Mouse (Mus musculus): ENCODE results near the gene Bpifa1. TPM values are rescaled to one million over a fixed set of nuclear protein-coding genes. Genes with fewer than 3 reads are reported as not detected.

Bpifa1 gene
- polyA plus RNA-seq (2012; rRNA removed), result not detected in 2 replicates

DNA sequence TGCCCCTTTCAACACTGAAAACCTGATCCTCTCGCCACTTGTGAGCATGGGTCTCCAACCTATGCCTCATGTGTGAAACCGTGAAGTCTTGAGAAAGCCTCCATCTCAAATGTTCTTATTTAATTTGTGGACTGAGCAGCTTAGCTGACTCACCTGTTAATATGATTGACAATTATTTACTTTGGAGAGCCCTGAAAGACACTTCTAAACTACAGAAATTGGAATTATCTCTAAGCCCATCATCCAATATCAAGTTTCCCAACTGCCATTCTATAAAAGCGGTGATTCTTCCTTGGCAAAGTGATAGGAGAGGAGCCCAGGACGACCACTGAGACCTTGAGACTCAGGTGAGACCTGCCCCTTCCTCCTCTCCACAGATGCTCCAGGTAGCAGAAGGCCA is at the start of gene Bpifa1:
Gene Bpifa1 (plus strand): TSS at position 301 of the 400 bp plus-strand sequence.
- no peak for TF ChIP-seq POLR2A (IDR thresholded peaks at IDR 0.05; ENCODE audit: extremely low read depth, insufficient read depth, low read length)
- TF ChIP-seq CTCF (IDR thresholded peaks at IDR 0.05; ENCODE audit: extremely low read depth, insufficient read depth, low read length), result no peak

DNA sequence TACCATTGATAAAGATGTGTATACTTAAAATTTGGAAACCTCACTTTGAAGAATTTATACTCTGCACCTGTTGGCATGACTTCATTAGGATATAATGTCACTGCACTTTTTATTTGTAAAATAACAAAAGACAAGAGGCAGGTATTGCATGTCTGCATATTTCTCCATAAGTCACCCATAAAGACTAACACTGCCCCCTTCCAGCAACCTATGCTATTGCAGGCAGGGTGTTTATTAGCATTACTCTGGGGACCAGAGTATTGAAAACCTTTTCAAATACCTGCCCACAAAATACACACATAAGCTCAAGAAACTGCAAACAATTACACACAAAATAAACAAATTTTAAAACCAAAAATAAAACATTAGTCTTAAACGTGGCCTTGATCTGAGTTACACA is 44.9 kb upstream of the Bpifa1 start:
- H3K27ac ChIP-seq (ENCODE audit: insufficient read depth, low read length), result no peak overlapping the region
- TF ChIP-seq POLR2A (IDR thresholded peaks at IDR 0.05; ENCODE audit: extremely low read depth, insufficient read depth, low read length) (no peak), CTCF (IDR thresholded peaks at IDR 0.05; ENCODE audit: extremely low read depth, insufficient read depth, low read length) (peak; percentile 35; the same call in 1 of the 2 replicates)
- H3K4me1 ChIP-seq (ENCODE audit: control insufficient read depth, insufficient read depth, low read length), result no peaks in the 10 kb centered on the region
- H3K4me3 ChIP-seq (ENCODE audit: insufficient read depth, low read length), result no peak overlapping the region

More for the DNA sequence above, at the start of gene Bpifa1:
- Histone ChIP-seq H3K4me1 (ENCODE audit: control insufficient read depth, insufficient read depth, low read length) (no peaks in the 10 kb centered on the region), H3K27ac (ENCODE audit: insufficient read depth, low read length) (no peak within 1 kb of the TSS), H3K4me3 (ENCODE audit: insufficient read depth, low read length) (no peak within 1 kb of the TSS)

DNA sequence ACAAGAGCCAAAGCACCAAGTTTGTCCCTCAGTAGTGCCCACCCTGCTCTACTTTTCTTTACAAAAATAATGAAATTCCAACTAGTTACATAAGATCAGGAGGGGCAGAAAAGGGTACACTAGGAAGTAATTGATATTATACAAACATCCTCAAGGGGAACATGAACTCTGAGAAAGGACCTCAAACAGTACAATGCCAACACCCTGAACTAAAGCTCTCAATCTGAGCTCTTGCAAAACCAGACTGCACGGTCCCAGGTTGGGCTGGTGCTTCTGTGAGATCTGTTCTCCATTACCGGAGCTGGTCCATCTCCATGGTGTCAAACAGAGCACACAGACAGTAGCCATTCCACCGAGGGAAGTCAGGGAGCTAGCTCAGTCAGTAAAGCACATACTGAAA is 25.3 kb upstream of the Bpifa1 start:
- Histone ChIP-seq H3K27ac (ENCODE audit: insufficient read depth, low read length) (no peak overlapping the region), H3K4me1 (ENCODE audit: control insufficient read depth, insufficient read depth, low read length) (no peaks in the 10 kb centered on the region), H3K4me3 (ENCODE audit: insufficient read depth, low read length) (no peak overlapping the region)
- TF ChIP-seq POLR2A (IDR thresholded peaks at IDR 0.05; ENCODE audit: extremely low read depth, insufficient read depth, low read length) (no peak), CTCF (IDR thresholded peaks at IDR 0.05; ENCODE audit: extremely low read depth, insufficient read depth, low read length) (no peak)

DNA sequence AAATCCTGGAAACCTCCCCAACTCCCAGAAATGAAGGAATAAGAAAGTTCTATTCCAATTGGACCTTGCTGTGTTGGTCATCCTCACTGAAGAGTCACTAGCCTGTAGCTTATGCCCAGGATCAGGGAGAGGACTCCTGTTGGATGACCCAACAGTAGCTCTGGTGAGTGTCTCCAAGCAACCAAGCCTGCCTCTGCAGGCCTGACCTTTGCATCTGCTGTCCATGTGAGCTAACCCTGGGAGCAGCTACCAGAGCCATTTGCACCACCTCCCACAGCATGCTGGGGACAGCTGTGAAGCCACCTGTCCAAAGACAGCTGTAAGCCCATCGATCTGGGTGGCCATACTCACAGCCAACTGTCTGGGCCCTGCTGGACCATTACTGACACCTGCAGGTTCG is 12.6 kb upstream of the Bpifa1 start, which contains the start of gene Bpifa3:
Gene Bpifa3 (plus strand): TSS at position 217 of the 400 bp plus-strand sequence.
- no peak within 1 kb of the TSS for H3K27ac ChIP-seq (ENCODE audit: insufficient read depth, low read length)
- H3K4me3 ChIP-seq (ENCODE audit: insufficient read depth, low read length), result no peak within 1 kb of the TSS
- TF ChIP-seq POLR2A (IDR thresholded peaks at IDR 0.05; ENCODE audit: extremely low read depth, insufficient read depth, low read length) (no peak), CTCF (IDR thresholded peaks at IDR 0.05; ENCODE audit: extremely low read depth, insufficient read depth, low read length) (no peak)
- no peaks in the 10 kb centered on the region for H3K4me1 ChIP-seq (ENCODE audit: control insufficient read depth, insufficient read depth, low read length)

DNA sequence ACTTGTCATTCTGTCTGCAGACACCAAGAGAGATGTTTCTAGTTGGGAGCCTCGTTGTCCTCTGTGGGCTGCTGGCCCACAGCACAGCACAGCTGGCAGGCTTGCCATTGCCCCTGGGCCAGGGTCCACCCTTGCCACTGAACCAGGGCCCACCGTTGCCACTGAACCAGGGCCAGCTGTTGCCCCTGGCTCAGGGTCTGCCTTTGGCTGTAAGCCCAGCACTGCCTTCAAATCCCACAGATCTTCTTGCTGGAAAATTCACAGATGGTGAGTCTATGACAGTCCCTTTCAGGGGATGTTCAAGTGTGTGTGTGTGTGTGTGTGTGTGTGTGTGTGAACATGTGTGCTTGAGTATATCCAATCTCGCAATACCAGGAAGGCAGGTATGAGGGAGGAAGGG is 1.1 kb downstream of the Bpifa1 start:
- Histone ChIP-seq H3K27ac (ENCODE audit: insufficient read depth, low read length) (no peak overlapping the region), H3K4me1 (ENCODE audit: control insufficient read depth, insufficient read depth, low read length) (no peaks in the 10 kb centered on the region), H3K4me3 (ENCODE audit: insufficient read depth, low read length) (no peak overlapping the region)
- no peak for TF ChIP-seq POLR2A (IDR thresholded peaks at IDR 0.05; ENCODE audit: extremely low read depth, insufficient read depth, low read length)
- TF ChIP-seq CTCF (IDR thresholded peaks at IDR 0.05; ENCODE audit: extremely low read depth, insufficient read depth, low read length), result no peak

DNA sequence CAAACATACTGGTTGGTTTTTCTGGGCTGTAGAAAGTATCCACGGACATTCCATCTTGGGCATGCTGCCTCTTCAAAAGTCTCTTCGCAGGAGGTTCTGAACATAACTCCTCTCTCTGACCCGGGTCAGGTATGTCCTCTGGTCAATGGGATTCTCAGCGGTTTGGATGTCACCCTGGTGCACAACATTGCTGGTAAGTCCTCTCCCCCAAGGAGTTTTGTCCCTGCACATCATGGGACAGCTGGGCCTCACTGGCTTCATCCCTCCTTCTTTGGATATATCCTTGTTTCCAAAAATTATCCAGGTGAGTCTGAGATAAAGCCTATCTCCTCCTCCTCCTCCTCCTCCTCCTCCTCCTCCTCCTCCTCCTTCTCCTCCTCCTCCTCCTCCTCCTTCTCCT is 4.8 kb downstream of the Bpifa1 start:
- TF ChIP-seq CTCF (IDR thresholded peaks at IDR 0.05; ENCODE audit: extremely low read depth, insufficient read depth, low read length) (no peak), POLR2A (IDR thresholded peaks at IDR 0.05; ENCODE audit: extremely low read depth, insufficient read depth, low read length) (no peak)
- H3K4me1 ChIP-seq (ENCODE audit: control insufficient read depth, insufficient read depth, low read length), result no peaks in the 10 kb centered on the region
- no peak overlapping the region for H3K4me3 ChIP-seq (ENCODE audit: insufficient read depth, low read length)
- no peak overlapping the region for H3K27ac ChIP-seq (ENCODE audit: insufficient read depth, low read length)

DNA sequence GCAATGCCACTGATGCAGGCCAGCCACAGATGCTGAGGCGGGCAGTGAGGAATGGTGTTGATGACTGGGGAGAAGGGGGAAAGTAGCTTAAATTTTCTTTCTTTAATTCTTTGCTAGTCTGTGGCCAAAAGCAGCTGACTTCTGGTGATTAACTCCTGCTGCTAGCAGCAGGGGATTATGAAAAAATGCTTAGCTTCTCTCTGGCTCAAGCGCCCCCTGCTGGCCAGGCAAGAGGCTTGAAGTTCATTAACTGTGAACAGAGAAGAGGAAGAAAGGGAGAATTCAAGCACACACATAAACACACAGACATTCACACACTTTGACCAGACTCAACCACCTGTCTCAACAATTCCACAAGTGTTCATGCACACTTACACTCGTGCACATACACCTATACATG is 15.8 kb downstream of the Bpifa1 start:
- H3K4me3 ChIP-seq (ENCODE audit: insufficient read depth, low read length), result no peak overlapping the region
- TF ChIP-seq POLR2A (IDR thresholded peaks at IDR 0.05; ENCODE audit: extremely low read depth, insufficient read depth, low read length) (no peak), CTCF (IDR thresholded peaks at IDR 0.05; ENCODE audit: extremely low read depth, insufficient read depth, low read length) (peak; percentile 63)
- no peaks in the 10 kb centered on the region for H3K4me1 ChIP-seq (ENCODE audit: control insufficient read depth, insufficient read depth, low read length)
- no peak overlapping the region for H3K27ac ChIP-seq (ENCODE audit: insufficient read depth, low read length)

DNA sequence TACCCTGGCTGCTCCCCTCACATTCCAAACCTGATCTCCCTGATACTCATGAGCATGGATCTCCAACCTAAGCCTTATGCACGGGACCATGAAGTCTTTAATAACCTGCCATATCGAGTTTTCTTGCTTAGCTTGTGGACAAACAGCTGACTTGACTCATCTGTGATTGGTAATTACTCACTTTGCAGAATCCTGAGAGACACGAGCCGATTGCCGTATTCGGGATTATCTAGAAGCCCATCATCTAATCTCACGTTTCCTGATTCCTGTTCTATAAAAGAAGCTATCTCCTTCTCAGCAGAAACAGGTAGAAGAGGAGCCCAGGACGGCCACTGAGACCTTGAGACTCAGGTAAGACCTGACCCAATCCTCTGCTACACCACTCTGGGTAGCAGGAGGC is 19.6 kb downstream of the Bpifa1 start, which contains the start of gene Bpifa5:
Gene Bpifa5 (plus strand): TSS at position 301 of the 400 bp plus-strand sequence.
- H3K27ac ChIP-seq (ENCODE audit: insufficient read depth, low read length), result no peak within 1 kb of the TSS
- TF ChIP-seq CTCF (IDR thresholded peaks at IDR 0.05; ENCODE audit: extremely low read depth, insufficient read depth, low read length) (no peak), POLR2A (IDR thresholded peaks at IDR 0.05; ENCODE audit: extremely low read depth, insufficient read depth, low read length) (no peak)
- H3K4me1 ChIP-seq (ENCODE audit: control insufficient read depth, insufficient read depth, low read length), result no peaks in the 10 kb centered on the region
- no peak within 1 kb of the TSS for H3K4me3 ChIP-seq (ENCODE audit: insufficient read depth, low read length)

DNA sequence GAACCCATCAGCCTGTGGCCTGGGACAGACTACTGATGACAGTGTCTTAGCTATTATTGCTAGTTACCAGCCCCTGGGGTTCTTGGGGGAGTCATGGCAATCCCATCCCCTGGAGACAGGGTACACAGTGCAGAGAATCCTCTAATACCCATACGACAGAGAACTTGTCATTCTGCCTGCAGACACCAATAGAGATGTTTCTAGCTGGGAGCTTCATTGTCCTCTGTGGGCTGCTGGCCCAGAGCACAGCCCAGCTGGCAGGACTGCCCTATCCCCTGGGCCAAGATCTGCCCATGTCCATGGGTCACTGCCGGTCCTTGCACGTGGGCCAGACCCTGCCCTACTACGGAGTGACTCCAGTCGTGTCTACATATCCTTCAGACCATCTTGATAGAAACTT is 20.6 kb downstream of the Bpifa1 start:
- Histone ChIP-seq H3K4me1 (ENCODE audit: control insufficient read depth, insufficient read depth, low read length) (no peaks in the 10 kb centered on the region), H3K4me3 (ENCODE audit: insufficient read depth, low read length) (no peak overlapping the region), H3K27ac (ENCODE audit: insufficient read depth, low read length) (no peak overlapping the region)
- no peak for TF ChIP-seq POLR2A (IDR thresholded peaks at IDR 0.05; ENCODE audit: extremely low read depth, insufficient read depth, low read length)
- no peak for TF ChIP-seq CTCF (IDR thresholded peaks at IDR 0.05; ENCODE audit: extremely low read depth, insufficient read depth, low read length)

DNA sequence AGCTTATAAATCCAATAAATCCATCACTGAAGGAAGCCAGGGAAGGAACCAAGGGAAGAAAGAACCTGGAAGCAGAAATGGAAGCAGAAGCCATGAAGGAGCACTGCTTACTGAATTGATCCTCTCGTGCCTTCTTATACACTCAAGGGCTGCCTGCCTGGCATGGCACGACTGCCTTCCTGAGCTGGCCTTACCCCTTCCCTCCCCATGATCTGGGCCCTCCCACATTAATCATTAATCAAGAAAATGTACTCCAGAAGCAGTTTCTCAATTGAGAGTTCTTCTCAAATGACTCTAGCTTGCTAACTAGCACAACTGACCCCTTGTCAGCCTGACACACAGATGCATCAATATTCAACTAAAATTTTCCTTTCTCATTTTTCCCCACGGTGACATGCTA is 26.5 kb downstream of the Bpifa1 start:
- Histone ChIP-seq H3K4me1 (ENCODE audit: control insufficient read depth, insufficient read depth, low read length) (no peaks in the 10 kb centered on the region), H3K27ac (ENCODE audit: insufficient read depth, low read length) (no peak overlapping the region), H3K4me3 (ENCODE audit: insufficient read depth, low read length) (no peak overlapping the region)
- TF ChIP-seq CTCF (IDR thresholded peaks at IDR 0.05; ENCODE audit: extremely low read depth, insufficient read depth, low read length) (no peak), POLR2A (IDR thresholded peaks at IDR 0.05; ENCODE audit: extremely low read depth, insufficient read depth, low read length) (no peak)

All from cortical plate, adult 2 months (tissue).